Mouse (Mus musculus): ENCODE measurements at regions not wholly inside any gene's neighbourhood (a gene's known extent, or its start where the extent isn't known, plus 50 kb on each side); places are given as distances from the start of the nearest gene placed in this dataset.
A peak's percentile ranks its signal among the peaks of the same experiment; 100 is the strongest.

DNA sequence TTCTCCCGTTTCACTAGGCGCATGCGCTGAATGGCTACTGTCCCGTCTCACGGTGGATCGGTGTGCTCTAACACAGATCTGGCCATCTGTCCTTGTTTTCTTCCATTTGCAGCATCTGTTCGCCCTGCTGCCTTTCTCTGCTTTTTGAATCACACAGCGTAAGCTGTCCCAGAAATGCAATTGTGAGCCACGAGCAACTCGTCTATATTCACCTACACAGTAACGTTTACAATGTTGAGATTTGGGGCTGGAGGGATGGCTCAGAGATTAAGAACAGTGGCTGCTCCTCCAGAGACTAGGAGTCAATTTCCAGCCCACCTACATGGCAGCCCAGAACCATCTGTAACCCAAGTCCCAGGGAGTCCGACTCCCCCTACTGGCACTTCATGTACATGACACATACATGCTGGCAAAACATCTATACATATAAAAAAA, 72.2 kb upstream of the Cnot2 start:
- DNase-seq (ENCODE audit: low read depth): peak; percentile 17

GRCm38 (mm10) chr10:116649287-116649686, 68.0 kb upstream of the Cnot2 start:
- no peak for DNase-seq (ENCODE audit: low read depth)

GRCm38 (mm10) chr10:116646035-116646434, 64.7 kb upstream of the Cnot2 start:
- DNase-seq (ENCODE audit: low read depth): no peak

DNA sequence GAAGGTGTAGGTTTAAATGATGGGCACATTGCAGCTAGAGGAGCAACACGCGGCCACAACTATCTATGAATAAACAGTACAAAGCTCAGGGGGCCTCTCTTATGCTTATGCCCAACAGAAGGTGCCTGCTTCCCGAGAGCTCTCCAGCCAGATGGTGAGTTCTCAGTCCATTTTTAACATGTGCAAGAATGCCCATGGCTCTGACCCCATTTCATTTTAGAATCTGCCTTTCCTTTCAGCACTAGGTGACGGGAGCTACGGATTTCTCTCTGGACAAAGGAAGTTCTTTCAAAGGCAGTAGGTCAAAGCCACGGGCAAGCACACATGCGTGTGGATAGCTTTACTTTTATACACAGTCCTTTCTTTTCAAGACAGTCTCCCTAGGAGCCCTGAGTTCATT, 64.3 kb upstream of the Cnot2 start:
- no peak for DNase-seq (ENCODE audit: low read depth)

DNA sequence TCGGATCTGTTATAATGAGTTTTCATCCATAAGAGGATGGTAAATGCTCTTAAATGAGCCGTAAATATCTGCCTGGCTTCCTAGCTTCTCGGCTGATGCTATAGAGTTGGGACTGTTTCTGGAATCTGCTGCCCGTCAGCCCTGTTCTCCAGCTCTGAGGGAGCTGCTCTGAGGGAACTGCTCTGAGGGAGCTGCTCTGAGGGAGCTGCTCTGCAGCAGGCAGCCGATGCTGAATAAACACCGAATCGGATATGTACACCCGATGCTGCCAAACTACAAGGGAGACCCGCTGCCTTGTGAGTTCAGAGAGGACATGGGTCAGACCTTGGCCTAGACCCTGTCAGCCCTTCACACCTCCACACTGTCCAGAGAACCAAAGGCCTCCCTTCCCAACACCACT, 63.8 kb upstream of the Cnot2 start:
- no peak for DNase-seq (ENCODE audit: low read depth)
